Mouse (Mus musculus) spleen, adult 2 months (tissue): ENCODE data around the gene Cacna1c.

Source experiments
- CTCF ChIP-seq: fragments of 200-500 bp; IDR thresholded peaks from 2 replicates; pipeline ENCODE4 v1.5.1; 2011; ENCODE audit warnings: mild to moderate bottlenecking, inconsistent platforms; ENCODE audit not compliant: insufficient read depth, insufficient read length, insufficient replicate concordance; ENCODE audit errors: extremely low read depth
- POLR2A ChIP-seq: fragments of 200-500 bp; IDR thresholded peaks from 2 replicates; pipeline ENCODE4 v1.6.1; 2011; ENCODE audit warnings: low read depth, low read length, inconsistent platforms

GRCm38 (mm10) chr6:119009526-119009925, 186.7 kb downstream of the Cacna1c start:
- TF ChIP-seq CTCF (no peak), POLR2A (no peak)
